Comparison of ENCODE assay signal across 22 mouse cellular contexts in genomic region chr14:99911912-99912311, GRCm38 (mm10).
A peak's percentile ranks its signal among the peaks of the same experiment; 100 is the strongest.
DNase-seq lines count a peak whose midpoint lies in the region; ATAC-seq and TF ChIP-seq lines count a peak whose summit lies in the region.
"Had no signal": no experiment of that assay in that cellular context is flagged by ENCODE, and none has a peak within 500 bp of the region (broad histone marks: within the 10 kb centered on the region; RNA-seq: fewer than 3 reads in every experiment).

No protein-coding gene starts in this region.

- intact Hi-C loops in left cerebral cortex, postnatal 4 days (cut with DNase I), result no loop called here

- H3K27ac ChIP-seq in embryonic facial prominence, embryonic 14.5 days (replicated peaks; ENCODE audit: low read depth, low read length), result no peak overlapping the region
- H3K27ac ChIP-seq in embryonic facial prominence, embryonic 10.5 days (replicated peaks), result no peak overlapping the region
- no peak overlapping the region for H3K27ac ChIP-seq in intestine, postnatal 0 days (ENCODE audit: low read depth, low read length)
- H3K27ac ChIP-seq in neural tube, embryonic 14.5 days (ENCODE audit: low read depth, low read length), result no peak overlapping the region
- H3K27ac ChIP-seq: embryonic facial prominence, embryonic 15.5 days; forebrain, embryonic 10.5 days; hindbrain, embryonic 10.5 days; hindbrain, embryonic 15.5 days had no signal

- H3K9ac ChIP-seq in embryonic facial prominence, embryonic 14.5 days (ENCODE audit: low read depth, low read length), result no peak overlapping the region
- no peak overlapping the region for H3K9ac ChIP-seq in intestine, postnatal 0 days (ENCODE audit: low read depth, low read length)
- H3K9ac ChIP-seq in neural tube, embryonic 14.5 days (replicated peaks; ENCODE audit: low read depth, low read length), result no peak overlapping the region
- H3K9ac ChIP-seq: embryonic facial prominence, embryonic 15.5 days; heart, embryonic 12.5 days; hindbrain, embryonic 15.5 days had no signal

- no peak overlapping the region for H3K4me3 ChIP-seq in embryonic facial prominence, embryonic 14.5 days (ENCODE audit: low read depth, low read length)
- no peak overlapping the region for H3K4me3 ChIP-seq in embryonic facial prominence, embryonic 10.5 days
- H3K4me3 ChIP-seq in intestine, postnatal 0 days (ENCODE audit: low read depth, low read length), result no peak overlapping the region
- no peak overlapping the region for H3K4me3 ChIP-seq in neural tube, embryonic 14.5 days (ENCODE audit: low read depth, low read length)
- H3K4me3 ChIP-seq: embryonic facial prominence, embryonic 15.5 days; erythroblast, embryonic 14.5 days; forebrain, embryonic 10.5 days; heart, embryonic 12.5 days; hindbrain, embryonic 10.5 days; hindbrain, embryonic 15.5 days had no signal

- DNase-seq in embryonic facial prominence, embryonic 14.5 days (ENCODE audit: low spot score), result no peak
- DNase-seq in embryonic facial prominence, embryonic 10.5 days (ENCODE audit: low spot score), result no peak
- DNase-seq in forelimb bud, embryonic 11.5 days (ENCODE audit: low read depth, low spot score), result peak; percentile 28
- no peak for DNase-seq in cerebellum, postnatal 10 days
- no peak for DNase-seq in left cerebral cortex, postnatal 4 days
- DNase-seq: adrenal gland, adult 8-10 months; adrenal gland, postnatal 36 days; B cell, adult 2 months; cerebellum, adult 9-10 months; cerebellum, postnatal 36 days; gastrocnemius, postnatal 10 days had no signal

- no peaks in the 10 kb centered on the region for H3K9me3 ChIP-seq in embryonic facial prominence, embryonic 14.5 days (ENCODE audit: control insufficient read depth, low read length)
- no peaks in the 10 kb centered on the region for H3K9me3 ChIP-seq in embryonic facial prominence, embryonic 10.5 days
- no peaks in the 10 kb centered on the region for H3K9me3 ChIP-seq in intestine, postnatal 0 days (ENCODE audit: control insufficient read depth)
- H3K9me3 ChIP-seq in neural tube, embryonic 14.5 days (ENCODE audit: control insufficient read depth, low read length), result no peaks in the 10 kb centered on the region
- H3K9me3 ChIP-seq: embryonic facial prominence, embryonic 15.5 days; forebrain, embryonic 10.5 days; heart, embryonic 12.5 days; hindbrain, embryonic 10.5 days; hindbrain, embryonic 15.5 days had no signal

- H3K4me2 ChIP-seq in embryonic facial prominence, embryonic 14.5 days (ENCODE audit: low read depth, low read length), result no peak overlapping the region
- no peak overlapping the region for H3K4me2 ChIP-seq in intestine, postnatal 0 days (replicated peaks; ENCODE audit: low read depth)
- no peak overlapping the region for H3K4me2 ChIP-seq in neural tube, embryonic 14.5 days (ENCODE audit: low read depth, low read length)
- H3K4me2 ChIP-seq: embryonic facial prominence, embryonic 15.5 days; heart, embryonic 12.5 days; hindbrain, embryonic 15.5 days had no signal

- TF ChIP-seq CTCF in intestine, postnatal 0 days (IDR thresholded peaks at IDR 0.05; ENCODE audit: low read depth), result no peak; the same call in 1 of the 2 replicates

- no peaks in the 10 kb centered on the region for H3K27me3 ChIP-seq in embryonic facial prominence, embryonic 14.5 days (replicated peaks; ENCODE audit: control insufficient read depth, insufficient read depth, low read length)
- no peaks in the 10 kb centered on the region for H3K27me3 ChIP-seq in embryonic facial prominence, embryonic 10.5 days (replicated peaks; ENCODE audit: low read depth, poor library complexity, severe bottlenecking)
- H3K27me3 ChIP-seq in intestine, postnatal 0 days (replicated peaks; ENCODE audit: control insufficient read depth, insufficient read depth, low read length), result no peaks in the 10 kb centered on the region
- no peaks in the 10 kb centered on the region for H3K27me3 ChIP-seq in neural tube, embryonic 14.5 days (ENCODE audit: control insufficient read depth, insufficient read depth, low read length)
- H3K27me3 ChIP-seq: embryonic facial prominence, embryonic 15.5 days; heart, embryonic 12.5 days; hindbrain, embryonic 15.5 days had no signal

- no peaks in the 10 kb centered on the region for H3K4me1 ChIP-seq in embryonic facial prominence, embryonic 14.5 days (ENCODE audit: control insufficient read depth, insufficient read depth, low read length)
- H3K4me1 ChIP-seq in embryonic facial prominence, embryonic 10.5 days, result 0 out of 2 replicates have a peak, but pooled peaks cover 3% of the 10 kb centered on the region
- no peaks in the 10 kb centered on the region for H3K4me1 ChIP-seq in intestine, postnatal 0 days (replicated peaks; ENCODE audit: control insufficient read depth, insufficient read depth, low read length)
- no peaks in the 10 kb centered on the region for H3K4me1 ChIP-seq in neural tube, embryonic 14.5 days (ENCODE audit: control insufficient read depth, insufficient read depth, low read length)
- H3K4me1 ChIP-seq: embryonic facial prominence, embryonic 15.5 days; forebrain, embryonic 10.5 days; heart, embryonic 12.5 days; hindbrain, embryonic 15.5 days had no signal

- peak; percentile 26; the same call in 1 of the 2 replicates for ATAC-seq in embryonic facial prominence, embryonic 14.5 days (ENCODE audit: low read depth)
- peak; percentile 59 for ATAC-seq in intestine, postnatal 0 days
- peak; percentile 47; the same call in 1 of the 2 replicates for ATAC-seq in neural tube, embryonic 14.5 days (ENCODE audit: low read depth)
- ATAC-seq: CD4-positive, CD25-positive, alpha-beta regulatory T cell, adult 4 months; forebrain, embryonic 14.5 days had no signal

- 57% methylated on average over 3 of the region's 3 CpGs for WGBS in embryonic facial prominence, embryonic 14.5 days
- 71% methylated on average over 3 of the region's 3 CpGs for WGBS in embryonic facial prominence, embryonic 10.5 days
- 30% methylated on average over 3 of the region's 3 CpGs for WGBS in intestine, postnatal 0 days
- 21% methylated on average over 3 of the region's 3 CpGs for WGBS in neural tube, embryonic 14.5 days

- H3K36me3 ChIP-seq in embryonic facial prominence, embryonic 14.5 days (ENCODE audit: control insufficient read depth, insufficient read depth, low read length), result no peaks in the 10 kb centered on the region
- no peaks in the 10 kb centered on the region for H3K36me3 ChIP-seq in embryonic facial prominence, embryonic 10.5 days (replicated peaks)
- H3K36me3 ChIP-seq in intestine, postnatal 0 days (ENCODE audit: control insufficient read depth, insufficient read depth), result no peaks in the 10 kb centered on the region
- no peaks in the 10 kb centered on the region for H3K36me3 ChIP-seq in neural tube, embryonic 14.5 days (ENCODE audit: control insufficient read depth, insufficient read depth, low read length)
- H3K36me3 ChIP-seq: embryonic facial prominence, embryonic 15.5 days; forebrain, embryonic 10.5 days; G1E; heart, embryonic 12.5 days; hindbrain, embryonic 10.5 days; hindbrain, embryonic 15.5 days had no signal
